Mouse (Mus musculus): Measurements from ENCODE around the gene Ptpa. TPM values are rescaled to one million over a fixed set of nuclear protein-coding genes. Genes with fewer than 3 reads are reported as not detected.
A peak's percentile ranks its signal among the peaks of the same experiment; 100 is the strongest.

Ptpa gene
- polyA plus RNA-seq, 1 experiment from 2014 or later = 164 TPM

GRCm38 (mm10) chr2:30389000-30389399 is 26.8 kb upstream of the Ptpa start:
- ATAC-seq (ENCODE audit: borderline replicate concordance, extremely low read depth, low FRiP score, low TSS enrichment) = no peak
- Histone ChIP-seq H3K4me3 (no peak overlapping the region), H3K4me1 (peaks cover 17% of the 10 kb centered on the region), H3K27ac (no peak overlapping the region), H3K4me2 (no peak overlapping the region), H3K9me3 (no peaks in the 10 kb centered on the region), H3K9ac (no peak overlapping the region), H3K27me3 (no peaks in the 10 kb centered on the region), H3K36me3 (peaks cover 8% of the 10 kb centered on the region)
- 87% methylated on average over 2 of the region's 2 CpGs for WGBS

GRCm38 (mm10) chr2:30392114-30392576 is 23.7 kb upstream of the Ptpa start, which contains the start of gene Dolpp1:
TSS of gene Dolpp1 (plus strand) at chr2:30392254.
- peaks cover 7% of the 10 kb centered on the region; the same call in 1 of the 2 replicates for H3K36me3 ChIP-seq
- H3K4me2 ChIP-seq = peak within 1 kb of the TSS; percentile 89
- peak within 1 kb of the TSS; percentile 93 for H3K27ac ChIP-seq
- peaks cover 17% of the 10 kb centered on the region for H3K4me1 ChIP-seq
- WGBS = under 1% methylated on average over 40 of the region's 40 CpGs
- H3K27me3 ChIP-seq = no peaks in the 10 kb centered on the region
- H3K9me3 ChIP-seq = no peaks in the 10 kb centered on the region
- H3K4me3 ChIP-seq = peak within 1 kb of the TSS; percentile 83
- peak within 1 kb of the TSS; percentile 77 for H3K9ac ChIP-seq
- peak; percentile 96 for ATAC-seq (ENCODE audit: borderline replicate concordance, extremely low read depth, low FRiP score, low TSS enrichment)

DNA sequence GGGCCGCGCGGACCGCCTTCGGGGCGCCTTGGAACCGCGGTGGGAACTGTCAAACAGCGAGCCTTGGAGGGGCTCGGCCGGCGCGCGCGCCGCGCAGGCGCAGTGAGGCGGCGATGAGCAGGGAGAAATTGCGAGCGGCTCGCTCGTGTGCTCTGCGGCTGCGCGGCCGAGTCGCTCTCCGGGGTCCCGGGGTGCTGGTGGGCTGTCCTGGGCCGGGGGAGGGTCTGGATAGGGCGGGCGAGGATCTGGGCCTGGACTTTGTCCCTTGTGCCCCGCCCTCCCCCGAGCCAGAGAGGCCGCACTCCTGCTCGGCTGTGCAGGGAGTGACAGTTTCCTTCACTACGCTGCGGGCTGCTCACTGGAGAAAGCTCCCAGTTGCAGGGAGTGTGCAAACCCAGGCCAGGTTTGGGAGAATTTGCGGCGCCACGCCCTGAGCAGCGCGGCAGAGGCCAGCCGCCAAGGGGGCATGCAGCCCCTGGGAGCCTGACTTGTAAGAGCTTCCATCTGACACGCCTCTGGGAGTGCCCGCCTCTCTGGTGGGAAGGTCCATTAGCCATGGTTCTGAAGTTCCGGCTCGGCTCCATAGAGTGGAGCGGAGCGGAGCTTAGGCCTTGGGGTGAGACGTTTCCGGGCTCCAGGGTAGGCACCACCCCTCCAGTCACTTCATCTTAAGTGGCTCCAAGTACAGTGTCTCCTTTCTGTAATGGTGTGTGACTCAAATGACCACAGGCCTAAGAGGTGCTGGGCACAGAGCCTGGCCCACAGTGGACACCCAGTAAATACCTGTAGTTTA is 23.1 kb upstream of the Ptpa start:
- Histone ChIP-seq H3K27me3 (no peaks in the 10 kb centered on the region), H3K9me3 (no peaks in the 10 kb centered on the region), H3K4me2 (peak overlapping the region; percentile 89), H3K9ac (peak overlapping the region; percentile 77), H3K27ac (peak overlapping the region; percentile 93), H3K36me3 (peaks cover 13% of the 10 kb centered on the region; the same call in 1 of the 2 replicates), H3K4me1 (peaks cover 17% of the 10 kb centered on the region), H3K4me3 (peak overlapping the region; percentile 83)
- under 1% methylated on average over 54 of the region's 54 CpGs for WGBS
- peak; percentile 78 for ATAC-seq (ENCODE audit: borderline replicate concordance, extremely low read depth, low FRiP score, low TSS enrichment)

DNA sequence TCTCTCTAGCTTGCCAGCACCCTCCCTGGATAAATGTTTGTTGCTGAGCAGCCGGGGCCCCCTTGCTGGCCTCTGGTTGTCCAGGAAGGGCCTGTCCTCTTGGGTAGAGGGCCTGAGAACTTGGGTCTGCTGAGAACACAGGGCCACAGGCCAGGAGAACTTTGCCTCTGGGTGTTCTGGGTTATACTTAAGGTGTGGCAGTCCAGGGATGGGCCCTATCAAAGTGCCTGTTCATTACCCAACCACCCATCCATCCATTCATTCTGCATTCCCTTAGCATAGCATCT is 22.5 kb upstream of the Ptpa start:
- 25% methylated on average over 1 of the region's 1 CpGs for WGBS

DNA sequence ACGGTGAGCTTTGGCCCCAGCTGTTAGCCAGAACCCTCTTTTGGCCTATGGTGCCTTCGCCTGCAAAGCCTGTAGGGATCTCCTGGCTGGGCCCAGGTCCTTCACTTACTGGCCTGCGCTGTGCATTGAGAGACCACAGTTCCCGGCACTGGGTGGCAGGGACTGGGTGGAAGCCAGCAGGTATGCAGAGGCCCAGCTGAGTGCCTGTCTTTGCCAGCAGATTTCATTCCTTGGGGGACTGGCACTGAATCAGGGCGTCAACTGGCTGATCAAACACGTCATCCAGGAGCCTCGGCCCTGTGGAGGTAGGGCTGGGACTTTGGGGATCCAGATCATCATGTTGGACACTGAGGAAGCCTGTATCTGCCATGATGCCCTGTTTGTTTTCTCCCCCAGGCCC is 20.1 kb upstream of the Ptpa start:
- H3K4me1 ChIP-seq = peaks cover 29% of the 10 kb centered on the region
- H3K4me2 ChIP-seq = no peak overlapping the region
- WGBS = 88% methylated on average over 7 of the region's 7 CpGs
- ATAC-seq (ENCODE audit: borderline replicate concordance, extremely low read depth, low FRiP score, low TSS enrichment) = no peak
- H3K9me3 ChIP-seq = no peaks in the 10 kb centered on the region
- H3K27me3 ChIP-seq = no peaks in the 10 kb centered on the region
- no peak overlapping the region for H3K4me3 ChIP-seq
- H3K9ac ChIP-seq = no peak overlapping the region
- H3K36me3 ChIP-seq = peaks cover 28% of the 10 kb centered on the region; the same call in 1 of the 2 replicates
- H3K27ac ChIP-seq = no peak overlapping the region

More for the DNA sequence above, 22.5 kb upstream of the Ptpa start:
- ATAC-seq (ENCODE audit: borderline replicate concordance, extremely low read depth, low FRiP score, low TSS enrichment) = no peak
- peaks cover 17% of the 10 kb centered on the region; the same call in 1 of the 2 replicates for H3K36me3 ChIP-seq
- H3K4me1 ChIP-seq = peaks cover 17% of the 10 kb centered on the region
- H3K9ac ChIP-seq = peak overlapping the region; percentile 77
- H3K4me2 ChIP-seq = peak overlapping the region; percentile 89
- H3K27me3 ChIP-seq = no peaks in the 10 kb centered on the region
- H3K9me3 ChIP-seq = no peaks in the 10 kb centered on the region
- peak overlapping the region; percentile 93 for H3K27ac ChIP-seq
- peak overlapping the region; percentile 83 for H3K4me3 ChIP-seq

GRCm38 (mm10) chr2:30396246-30396645 is 19.6 kb upstream of the Ptpa start:
- H3K9ac ChIP-seq = no peak overlapping the region
- H3K4me1 ChIP-seq = peaks cover 28% of the 10 kb centered on the region
- 84% methylated on average over 7 of the region's 7 CpGs for WGBS
- ATAC-seq (ENCODE audit: borderline replicate concordance, extremely low read depth, low FRiP score, low TSS enrichment) = no peak
- no peaks in the 10 kb centered on the region for H3K9me3 ChIP-seq
- H3K27ac ChIP-seq = no peak overlapping the region
- no peaks in the 10 kb centered on the region for H3K27me3 ChIP-seq
- no peak overlapping the region for H3K4me3 ChIP-seq
- H3K4me2 ChIP-seq = no peak overlapping the region
- H3K36me3 ChIP-seq = peaks cover 33% of the 10 kb centered on the region; the same call in 1 of the 2 replicates

- peaks cover 42% of the 10 kb centered on the region; the same call in 1 of the 2 replicates for H3K36me3 ChIP-seq
- no peaks in the 10 kb centered on the region for H3K9me3 ChIP-seq
Measured at GRCm38 (mm10) chr2:30397986-30398512, 17.8 kb upstream of the Ptpa start.

GRCm38 (mm10) chr2:30399191-30400171 is 16.4 kb upstream of the Ptpa start:
- Histone ChIP-seq H3K36me3 (peaks cover 42% of the 10 kb centered on the region; the same call in 1 of the 2 replicates), H3K4me3 (no peak overlapping the region), H3K9ac (no peak overlapping the region), H3K9me3 (no peaks in the 10 kb centered on the region), H3K27ac (peak overlapping the region; percentile 83), H3K4me1 (peaks cover 11% of the 10 kb centered on the region; the same call in 1 of the 2 replicates), H3K4me2 (no peak overlapping the region), H3K27me3 (no peaks in the 10 kb centered on the region)
- ATAC-seq (ENCODE audit: borderline replicate concordance, extremely low read depth, low FRiP score, low TSS enrichment) = peak; percentile 87
- 50% methylated on average over 20 of the region's 20 CpGs for WGBS

More at GRCm38 (mm10) chr2:30397986-30398512, 17.8 kb upstream of the Ptpa start:
- Histone ChIP-seq H3K27me3 (no peaks in the 10 kb centered on the region), H3K27ac (peak overlapping the region; percentile 83), H3K9ac (no peak overlapping the region), H3K4me1 (peaks cover 20% of the 10 kb centered on the region), H3K4me2 (no peak overlapping the region), H3K4me3 (no peak overlapping the region)
- 86% methylated on average over 10 of the region's 10 CpGs for WGBS
- no peak for ATAC-seq (ENCODE audit: borderline replicate concordance, extremely low read depth, low FRiP score, low TSS enrichment)

DNA sequence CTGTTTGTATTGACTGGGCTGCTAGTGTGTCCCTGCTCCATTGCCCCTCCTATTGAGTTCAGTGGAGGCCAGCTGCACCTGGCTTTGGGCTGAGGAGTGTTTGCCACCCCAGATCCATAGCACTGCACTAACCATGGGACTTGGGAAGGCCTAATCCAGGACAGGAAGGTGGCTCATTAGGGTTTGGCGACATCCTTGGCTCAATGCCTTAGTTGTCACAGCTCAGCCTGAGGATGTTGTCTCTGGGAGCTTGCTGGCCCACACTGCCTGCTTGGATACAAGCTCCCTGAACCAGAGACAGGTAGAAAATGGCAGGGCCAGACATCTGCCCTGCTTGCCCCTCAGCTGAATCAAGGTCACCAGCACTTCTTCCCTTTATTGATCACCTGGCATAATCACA is 14.3 kb upstream of the Ptpa start:
- Histone ChIP-seq H3K4me2 (no peak overlapping the region), H3K4me1 (peaks cover 11% of the 10 kb centered on the region; the same call in 1 of the 2 replicates), H3K36me3 (peaks cover 53% of the 10 kb centered on the region), H3K9me3 (no peaks in the 10 kb centered on the region), H3K4me3 (no peak overlapping the region), H3K9ac (no peak overlapping the region), H3K27me3 (no peaks in the 10 kb centered on the region), H3K27ac (no peak overlapping the region)
- no peak for ATAC-seq (ENCODE audit: borderline replicate concordance, extremely low read depth, low FRiP score, low TSS enrichment)
- 68% methylated on average over 1 of the region's 1 CpGs for WGBS

DNA sequence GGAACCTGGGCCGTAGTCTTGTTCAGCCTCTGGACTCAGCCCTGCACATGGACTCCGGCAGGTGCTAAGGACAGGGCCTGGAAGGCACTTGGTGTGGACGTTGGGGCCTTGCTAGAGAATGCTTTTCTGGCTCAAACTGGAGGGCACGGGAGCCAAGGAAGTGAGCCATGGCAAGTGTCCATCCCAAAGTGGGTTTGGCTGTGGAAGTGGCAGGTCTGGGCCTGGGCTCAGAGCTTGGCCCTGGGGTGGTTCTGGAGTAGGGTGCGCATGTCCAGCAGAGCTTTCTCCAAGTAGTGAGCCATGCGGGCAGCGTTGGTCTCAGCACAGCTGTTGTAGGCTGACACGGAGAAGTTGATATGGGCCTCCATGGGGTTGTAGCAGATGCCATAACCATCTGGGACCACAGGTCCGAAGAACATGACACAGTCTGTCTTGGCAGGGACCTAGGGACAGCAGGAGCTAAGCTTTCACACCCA is 13.4 kb upstream of the Ptpa start:
- Histone ChIP-seq H3K27me3 (no peaks in the 10 kb centered on the region), H3K4me3 (no peak overlapping the region), H3K36me3 (peaks cover 49% of the 10 kb centered on the region), H3K4me1 (peaks cover 11% of the 10 kb centered on the region; the same call in 1 of the 2 replicates), H3K27ac (no peak overlapping the region), H3K9me3 (no peaks in the 10 kb centered on the region), H3K4me2 (no peak overlapping the region), H3K9ac (no peak overlapping the region)
- 90% methylated on average over 9 of the region's 9 CpGs for WGBS
- ATAC-seq (ENCODE audit: borderline replicate concordance, extremely low read depth, low FRiP score, low TSS enrichment) = no peak

DNA sequence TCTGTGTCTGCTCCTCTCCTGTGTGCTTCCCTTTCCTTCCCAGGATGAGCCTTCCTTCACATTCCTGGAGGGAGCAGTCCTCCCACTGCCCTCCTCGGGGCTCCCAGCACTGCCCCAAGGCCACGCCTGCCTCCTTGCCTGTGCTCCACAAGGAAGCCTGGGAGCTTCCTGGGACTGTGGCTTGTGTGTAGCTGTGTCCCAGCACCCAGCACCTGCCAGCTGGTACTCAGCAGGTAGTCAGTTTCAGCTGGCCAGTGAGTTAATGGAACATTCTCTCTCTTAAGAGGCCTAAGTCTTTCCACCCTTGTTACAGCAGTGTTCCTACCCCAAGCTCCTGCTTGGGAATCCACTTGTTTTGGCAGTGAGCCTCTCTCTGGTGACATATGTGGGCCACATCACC is 13.0 kb upstream of the Ptpa start:
- Histone ChIP-seq H3K9me3 (no peaks in the 10 kb centered on the region), H3K4me3 (no peak overlapping the region), H3K9ac (no peak overlapping the region), H3K4me2 (no peak overlapping the region), H3K27ac (no peak overlapping the region), H3K36me3 (peaks cover 44% of the 10 kb centered on the region), H3K27me3 (no peaks in the 10 kb centered on the region), H3K4me1 (peaks cover 11% of the 10 kb centered on the region; the same call in 1 of the 2 replicates)
- ATAC-seq (ENCODE audit: borderline replicate concordance, extremely low read depth, low FRiP score, low TSS enrichment) = no peak
- WGBS = 55% methylated on average over 2 of the region's 2 CpGs
